Mouse (Mus musculus): Measurements from ENCODE around the gene R3hdm1.

DNA sequence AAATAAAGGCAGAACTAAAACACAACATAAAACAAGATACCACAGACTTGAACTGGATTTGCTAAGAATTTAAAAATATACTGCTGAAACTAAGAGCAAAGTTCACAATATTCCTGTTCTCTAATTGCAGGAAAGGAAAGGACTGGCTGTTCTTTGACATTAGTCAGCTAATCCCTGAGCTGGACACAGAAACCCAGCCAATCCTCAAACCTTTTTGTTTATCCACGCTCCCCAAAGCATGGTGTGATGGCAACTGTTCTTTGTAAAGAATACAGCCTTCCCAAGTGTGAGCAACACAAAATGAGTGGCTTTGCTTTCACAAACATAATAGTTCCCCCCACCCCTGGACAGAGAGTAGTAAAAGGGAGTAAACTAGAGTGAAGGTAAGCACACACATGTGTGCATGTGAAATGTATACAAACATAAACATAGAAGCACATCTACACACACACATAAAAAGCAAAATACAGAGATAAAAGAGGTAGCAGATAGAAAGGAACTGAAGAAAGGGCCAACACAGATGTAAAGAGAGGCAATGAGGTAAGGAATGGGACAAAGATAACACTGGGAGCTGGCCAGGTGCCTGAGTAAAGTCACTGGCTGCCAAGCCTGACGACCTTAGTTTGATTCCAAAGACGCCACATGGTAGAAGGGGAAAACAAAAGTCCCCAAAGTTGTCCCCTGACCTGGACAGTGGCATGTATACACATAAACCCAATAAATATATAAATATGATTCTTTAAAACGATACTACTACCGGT lies 22.0 kb upstream of the R3hdm1 start:
- TF ChIP-seq POLR2A (IDR thresholded peaks at IDR 0.05; ENCODE audit: borderline replicate concordance, extremely low read depth, insufficient read depth, insufficient read length, poor library complexity, severe bottlenecking) (no peak), CTCF (IDR thresholded peaks at IDR 0.05; ENCODE audit: borderline replicate concordance, extremely low read depth, insufficient read depth, insufficient read length) (no peak)
